In the genomic region with DNA sequence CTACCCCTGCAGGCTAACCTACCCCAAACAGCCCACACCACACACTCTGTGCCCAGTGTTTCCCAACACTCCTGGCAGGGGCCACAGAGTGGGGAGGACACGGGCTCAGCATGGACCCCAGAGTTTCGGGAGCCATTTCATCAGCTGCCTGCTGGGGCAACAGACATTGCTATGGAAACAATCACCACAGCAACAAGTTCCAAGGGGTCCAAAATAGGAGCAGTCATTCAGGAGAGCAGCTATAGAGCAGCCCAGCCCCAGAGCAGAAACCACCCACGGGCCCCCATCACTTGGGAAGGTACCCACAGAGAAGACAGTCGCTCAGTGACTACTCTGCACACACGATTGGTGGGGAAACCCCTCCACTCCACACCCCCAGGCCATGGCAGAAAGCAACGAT, we compare ENCODE assay signal across 8 mouse cellular contexts.
A peak's percentile ranks its signal among the peaks of the same experiment; 100 is the strongest.
DNase-seq lines count a peak whose midpoint lies in the region; ATAC-seq and TF ChIP-seq lines count a peak whose summit lies in the region.

No protein-coding gene starts in this region.

- peak; percentile 63 for ATAC-seq in CD4-positive, CD25-positive, alpha-beta regulatory T cell, adult 4 months
- ATAC-seq in forebrain, embryonic 15.5 days (replicated peaks), result peak; percentile 61
- no peak for ATAC-seq in lung, embryonic 14.5 days (ENCODE audit: insufficient read depth)

- H3K9ac ChIP-seq in forebrain, embryonic 15.5 days (replicated peaks), result 0 out of 2 replicates have a peak overlapping the region, but pooled peaks have one; percentile 9
- H3K9ac ChIP-seq in lung, embryonic 14.5 days, result peak overlapping the region; percentile 29; the same call in 1 of the 2 replicates

- no peak overlapping the region for H3K4me3 ChIP-seq in forebrain, embryonic 15.5 days
- H3K4me3 ChIP-seq in lung, embryonic 14.5 days (ENCODE audit: low read depth, low read length), result no peak overlapping the region

- H3K27me3 ChIP-seq in forebrain, embryonic 15.5 days, result no peaks in the 10 kb centered on the region
- H3K27me3 ChIP-seq in lung, embryonic 14.5 days (ENCODE audit: insufficient read depth, low read length), result no peaks in the 10 kb centered on the region

- under 1% methylated on average over 6 of the region's 6 CpGs for WGBS in forebrain, embryonic 15.5 days
- WGBS in lung, embryonic 14.5 days, result 22% methylated on average over 6 of the region's 6 CpGs

- H3K9me3 ChIP-seq in forebrain, embryonic 15.5 days, result no peaks in the 10 kb centered on the region
- H3K9me3 ChIP-seq in lung, embryonic 14.5 days (ENCODE audit: low read depth, low read length), result no peaks in the 10 kb centered on the region

- H3K4me2 ChIP-seq in forebrain, embryonic 15.5 days (replicated peaks), result peak overlapping the region; percentile 26; the same call in 1 of the 2 replicates
- peak overlapping the region; percentile 10; the same call in 1 of the 2 replicates for H3K4me2 ChIP-seq in lung, embryonic 14.5 days

- H3K27ac ChIP-seq in forebrain, embryonic 15.5 days (replicated peaks), result peak overlapping the region; percentile 50
- H3K27ac ChIP-seq in lung, embryonic 14.5 days (ENCODE audit: low read depth), result peak overlapping the region; percentile 80

- TF ChIP-seq CTCF in lung, embryonic 14.5 days (IDR thresholded peaks at IDR 0.05; ENCODE audit: low read depth), result no peak

- H3K4me1 ChIP-seq in forebrain, embryonic 15.5 days, result peaks cover 62% of the 10 kb centered on the region
- H3K4me1 ChIP-seq in lung, embryonic 14.5 days (ENCODE audit: insufficient read depth), result peaks cover 61% of the 10 kb centered on the region

- H3K36me3 ChIP-seq in forebrain, embryonic 15.5 days, result no peaks in the 10 kb centered on the region
- peaks cover 39% of the 10 kb centered on the region for H3K36me3 ChIP-seq in lung, embryonic 14.5 days (ENCODE audit: insufficient read depth)

- peak; percentile 76 to 78 for DNase-seq in cerebellum, postnatal 10 days
- DNase-seq in cerebellum, adult 11 months, result no peak
- DNase-seq in induced T-regulatory cell, adult 2 months (ENCODE audit: low read depth), result peak; percentile 84
- peak; percentile 60 for DNase-seq in lung, embryonic 14.5 days
- peak; percentile 86 to 93 for DNase-seq in right cerebral cortex, postnatal 10 days (ENCODE audit: low spot score in 2 of 2)
- no peak for DNase-seq in thymus, postnatal 0 days (ENCODE audit: low spot score)

Comparison
In these comparisons a context has a peak if more than half of its experiments do, and no peak if none do; other contexts are left out.
1. DNase-seq: peak in cerebellum, postnatal 10 days (2 of 2), induced T-regulatory cell, adult 2 months (single experiment), lung, embryonic 14.5 days (single experiment) and right cerebral cortex, postnatal 10 days (2 of 2); none in cerebellum, adult 11 months (single experiment) and thymus, postnatal 0 days (single experiment).